Mouse (Mus musculus) frontal cortex, adult 2 months (tissue): ENCODE measurements around the gene Cda. TPM values are rescaled to one million over a fixed set of nuclear protein-coding genes. Genes with fewer than 3 reads are reported as not detected.
A peak's percentile ranks its signal among the peaks of the same experiment; 100 is the strongest.

Source experiments
- DNase-seq, 2 experiments: peaks; one replicate each; pipeline ENCODE4 v3.0.0; 2022; ENCODE audit warnings: low spot score in 1 of 2; ENCODE audit errors: extremely low spot score in 1 of 2
- polyA plus RNA-seq: library from polyadenylated mRNA; depleted of rRNA; stranded (reverse); fragments of >200 nt; gene quantifications from 2 replicates; pipeline ENCODE4 v1.2.3, GENCODE M21; 2012

Gene Cda
- polyA plus RNA-seq, 1 experiment: 3.6 TPM

GRCm38 (mm10) chr4:138370996-138371516, 3.3 kb upstream of the Cda start:
- DNase-seq: peak in 1 of 2 experiments; percentile 50

GRCm38 (mm10) chr4:138368498-138369260, 887 bp upstream of the Cda start:
- no peak for DNase-seq

- DNase-seq: no peak
Measured at GRCm38 (mm10) chr4:138366561-138366960, 1.2 kb downstream of the Cda start.

- no peak for DNase-seq
Measured at GRCm38 (mm10) chr4:138363511-138363910, 4.3 kb downstream of the Cda start.

GRCm38 (mm10) chr4:138362883-138363282, 4.9 kb downstream of the Cda start:
- no peak for DNase-seq

GRCm38 (mm10) chr4:138361370-138361821, 6.4 kb downstream of the Cda start:
- peak in 1 of 2 experiments; percentile 33 for DNase-seq

GRCm38 (mm10) chr4:138358176-138358575, 9.6 kb downstream of the Cda start:
- no peak for DNase-seq

GRCm38 (mm10) chr4:138356551-138356950, 11.2 kb downstream of the Cda start:
- DNase-seq: no peak

GRCm38 (mm10) chr4:138356141-138356540, 11.7 kb downstream of the Cda start:
- DNase-seq: no peak

- no peak for DNase-seq
Measured at GRCm38 (mm10) chr4:138355496-138355895, 12.3 kb downstream of the Cda start.

GRCm38 (mm10) chr4:138353438-138354171, 14.2 kb downstream of the Cda start:
- no peak for DNase-seq

GRCm38 (mm10) chr4:138352692-138353091, 15.1 kb downstream of the Cda start:
- DNase-seq: no peak

GRCm38 (mm10) chr4:138351821-138352220, 16.0 kb downstream of the Cda start:
- DNase-seq: no peak

GRCm38 (mm10) chr4:138348716-138349115, 19.1 kb downstream of the Cda start:
- DNase-seq: no peak

GRCm38 (mm10) chr4:138347280-138347679, 20.5 kb downstream of the Cda start:
- DNase-seq: no peak

- no peak for DNase-seq
Measured at GRCm38 (mm10) chr4:138344891-138345545, 22.8 kb downstream of the Cda start.

- DNase-seq: no peak
Measured at GRCm38 (mm10) chr4:138343341-138343837, 24.4 kb downstream of the Cda start.

- DNase-seq: no peak
Measured at GRCm38 (mm10) chr4:138342778-138343177, 25.0 kb downstream of the Cda start.

- no peak for DNase-seq
Measured at GRCm38 (mm10) chr4:138342048-138342447, 25.7 kb downstream of the Cda start.

- no peak for DNase-seq
Measured at GRCm38 (mm10) chr4:138341393-138341792, 26.4 kb downstream of the Cda start.

GRCm38 (mm10) chr4:138339963-138340362, 27.8 kb downstream of the Cda start:
- DNase-seq: peak in 1 of 2 experiments; percentile 81
